Mouse (Mus musculus) kidney, postnatal 0 days (tissue): ENCODE measurements around the gene Kel. TPM values are rescaled to one million over a fixed set of nuclear protein-coding genes. Genes with fewer than 3 reads are reported as not detected.

Experiments used
- ATAC-seq: fragments of 200-750 bp; cut with Nextera tagmentation; replicated peaks from 2 replicates; pipeline ENCODE4 v1.8.0; 2017; ENCODE audit warnings: low read depth, moderate number of reproducible peaks, moderate TSS enrichment, moderate library complexity; ENCODE audit not compliant: low FRiP score
- DNase-seq: peaks from one replicate; pipeline ENCODE4 v3.0.0-alpha.2; 2016; ENCODE audit warnings: low spot score
- H3K27ac ChIP-seq: fragments of 300-500 bp; sonication (generic); 2 replicates; pipeline ENCODE4 v1.5.1; 2014; ENCODE audit warnings: mild to moderate bottlenecking
- H3K27me3 ChIP-seq: fragments of 300-500 bp; sonication (generic); 2 replicates; pipeline ENCODE4 v1.6.1; 2014; ENCODE audit warnings: low read length, mixed read lengths; ENCODE audit not compliant: insufficient read depth
- H3K36me3 ChIP-seq: fragments of 300-500 bp; sonication (generic); 2 replicates; pipeline ENCODE4 v1.6.1; 2014; ENCODE audit warnings: low read length, mixed read lengths; ENCODE audit not compliant: insufficient read depth
- H3K4me1 ChIP-seq: fragments of 300-500 bp; sonication (generic); replicated peaks from 2 replicates; pipeline ENCODE4 v1.6.1; 2014; ENCODE audit warnings: antibody characterized with exemption, low read length, mixed read lengths; ENCODE audit not compliant: insufficient read depth
- H3K4me2 ChIP-seq: fragments of 300-500 bp; sonication (generic); 2 replicates; pipeline ENCODE4 v1.6.1; 2014; ENCODE audit warnings: mild to moderate bottlenecking, low read length, moderate library complexity, mixed read lengths
- H3K4me3 ChIP-seq: fragments of 300-500 bp; sonication (generic); replicated peaks from 2 replicates; pipeline ENCODE4 v1.5.1; 2014; ENCODE audit warnings: low read depth, low read length
- H3K9ac ChIP-seq: fragments of 300-500 bp; sonication (generic); 2 replicates; pipeline ENCODE4 v1.6.1; 2014; ENCODE audit warnings: low read depth, low read length
- H3K9me3 ChIP-seq: fragments of 300-500 bp; sonication (generic); replicated peaks from 2 replicates; pipeline ENCODE4 v1.6.1; 2016; ENCODE audit warnings: low read length, inconsistent platforms, mixed read lengths
- CTCF ChIP-seq: IDR thresholded peaks from 2 replicates; pipeline ENCODE4 v1.5.1; 2016; ENCODE audit warnings: antibody characterized with exemption, low read depth, mild to moderate bottlenecking, moderate library complexity
- WGBS: fragments of 180-500 bp; shearing (Covaris S2); extraction: QIAGEN DNeasy Blood & Tissue Kit; methylation state at CpG from one replicate; pipeline ENCODE4 v1.1.7; 2014; 5-methylcytosine and 5-hydroxymethylcytosine counted together
- polyA plus RNA-seq: library from polyadenylated mRNA; unstranded; fragments of >200 nt; fragmentation: Nextera tagmentation; extraction: Ambion mirVana; gene quantifications from 2 replicates; pipeline ENCODE4 v1.2.1, GENCODE M21; 2015

Kel gene
- polyA plus RNA-seq, 1 experiment from 2014 or later, result 3.0 TPM

DNA sequence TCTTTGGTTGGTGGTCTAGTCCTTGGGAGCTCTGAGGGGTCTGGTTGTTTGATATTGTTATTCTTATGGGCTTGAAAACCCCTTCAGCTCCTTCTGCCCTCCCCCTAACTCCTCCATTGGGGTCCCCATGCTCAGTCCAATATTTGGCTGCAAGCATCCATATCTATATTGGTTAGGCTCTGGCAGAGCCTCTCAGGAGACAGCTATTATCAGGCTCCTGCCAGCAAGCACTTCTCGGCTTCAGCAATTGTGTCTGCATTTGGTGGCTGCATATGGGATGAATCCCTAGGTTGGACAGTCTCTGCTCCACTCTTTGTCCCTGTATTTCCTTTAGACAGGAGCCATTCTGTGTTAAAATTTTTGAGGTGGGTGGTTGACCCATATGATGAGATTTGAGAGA lies 6.1 kb upstream of the Kel start:
- Histone ChIP-seq H3K4me3 (no peak overlapping the region), H3K4me1 (no peaks in the 10 kb centered on the region), H3K9me3 (no peaks in the 10 kb centered on the region), H3K27ac (no peak overlapping the region), H3K9ac (no peak overlapping the region), H3K4me2 (no peak overlapping the region), H3K27me3 (no peaks in the 10 kb centered on the region), H3K36me3 (no peaks in the 10 kb centered on the region)
- no peak for DNase-seq
- no peak for TF ChIP-seq CTCF
- 84% methylated on average over 1 of the region's 1 CpGs for WGBS
- ATAC-seq, result no peak

- H3K27ac ChIP-seq, result no peak overlapping the region
- H3K9me3 ChIP-seq, result no peaks in the 10 kb centered on the region
- no peak overlapping the region for H3K9ac ChIP-seq
- H3K4me2 ChIP-seq, result no peak overlapping the region
- no peak for TF ChIP-seq CTCF
- ATAC-seq (no peak), DNase-seq (no peak)
- no peaks in the 10 kb centered on the region for H3K36me3 ChIP-seq
- WGBS, result 93% methylated on average over 7 of the region's 7 CpGs
- no peaks in the 10 kb centered on the region for H3K27me3 ChIP-seq
- H3K4me3 ChIP-seq, result no peak overlapping the region
- H3K4me1 ChIP-seq, result no peaks in the 10 kb centered on the region
These were observed 2.1 kb upstream of the Kel start for GRCm38 (mm10) chr6:41706275-41706674.

DNA sequence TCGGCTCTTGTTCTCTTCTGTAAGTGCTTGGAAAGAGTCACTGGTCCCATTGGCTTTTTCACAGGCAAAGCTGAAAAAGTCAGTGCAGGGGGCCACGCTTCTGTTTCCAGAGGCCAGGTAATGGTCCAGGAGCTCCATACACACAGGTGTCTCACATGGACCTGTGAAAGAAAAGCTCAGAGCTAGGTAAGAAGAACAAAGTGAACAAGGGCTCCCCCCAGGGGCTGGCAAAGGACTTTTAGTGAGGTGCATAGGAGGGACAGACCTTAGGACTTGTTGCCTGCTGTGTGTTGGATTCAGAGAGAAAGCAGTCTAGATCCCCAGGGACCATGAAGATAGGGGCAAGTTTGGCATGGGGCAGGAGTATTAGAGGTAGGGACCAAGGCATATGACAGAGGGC lies 1.2 kb downstream of the Kel start:
- Histone ChIP-seq H3K4me3 (no peak overlapping the region), H3K9me3 (no peaks in the 10 kb centered on the region), H3K9ac (no peak overlapping the region), H3K36me3 (no peaks in the 10 kb centered on the region), H3K4me2 (no peak overlapping the region), H3K27ac (no peak overlapping the region), H3K27me3 (no peaks in the 10 kb centered on the region), H3K4me1 (no peaks in the 10 kb centered on the region)
- WGBS, result 65% methylated on average over 2 of the region's 2 CpGs
- DNase-seq, result no peak
- peak; percentile 46; the same call in 1 of the 2 replicates for TF ChIP-seq CTCF
- ATAC-seq, result 0 out of 2 replicates have a peak, but pooled peaks have one; percentile 36

DNA sequence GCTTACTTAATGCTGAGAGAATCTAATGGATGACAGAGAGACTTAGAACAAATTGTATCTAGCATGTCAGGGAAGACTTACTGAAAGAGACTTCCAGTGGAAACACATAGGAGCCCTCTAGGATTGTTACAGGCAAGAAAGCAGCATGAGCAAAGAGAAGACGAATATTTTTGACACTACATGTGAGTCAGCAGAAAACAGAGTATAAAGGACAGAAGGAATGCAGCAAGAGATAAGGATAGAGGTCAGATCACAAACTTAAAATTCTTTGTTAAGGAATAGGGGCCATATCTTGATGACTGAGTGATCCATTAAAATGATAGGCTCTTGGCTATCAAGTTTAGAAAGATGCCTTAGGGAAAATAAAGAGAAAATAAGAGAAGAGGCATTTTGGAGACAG lies 2.9 kb downstream of the Kel start:
- Histone ChIP-seq H3K27ac (no peak overlapping the region), H3K27me3 (no peaks in the 10 kb centered on the region), H3K4me1 (no peaks in the 10 kb centered on the region), H3K9me3 (no peaks in the 10 kb centered on the region), H3K4me2 (no peak overlapping the region), H3K4me3 (no peak overlapping the region), H3K36me3 (no peaks in the 10 kb centered on the region), H3K9ac (no peak overlapping the region)
- WGBS, result 87% methylated on average over 1 of the region's 1 CpGs
- no peak for TF ChIP-seq CTCF
- DNase-seq (no peak), ATAC-seq (no peak)

GRCm38 (mm10) chr6:41694407-41694806 lies 9.7 kb downstream of the Kel start:
- Histone ChIP-seq H3K36me3 (no peaks in the 10 kb centered on the region), H3K9me3 (no peaks in the 10 kb centered on the region), H3K27me3 (no peaks in the 10 kb centered on the region), H3K9ac (no peak overlapping the region), H3K4me1 (no peaks in the 10 kb centered on the region), H3K27ac (no peak overlapping the region), H3K4me3 (no peak overlapping the region), H3K4me2 (no peak overlapping the region)
- DNase-seq, result no peak
- ATAC-seq, result no peak
- TF ChIP-seq CTCF, result no peak
- WGBS, result 66% methylated on average over 1 of the region's 1 CpGs

DNA sequence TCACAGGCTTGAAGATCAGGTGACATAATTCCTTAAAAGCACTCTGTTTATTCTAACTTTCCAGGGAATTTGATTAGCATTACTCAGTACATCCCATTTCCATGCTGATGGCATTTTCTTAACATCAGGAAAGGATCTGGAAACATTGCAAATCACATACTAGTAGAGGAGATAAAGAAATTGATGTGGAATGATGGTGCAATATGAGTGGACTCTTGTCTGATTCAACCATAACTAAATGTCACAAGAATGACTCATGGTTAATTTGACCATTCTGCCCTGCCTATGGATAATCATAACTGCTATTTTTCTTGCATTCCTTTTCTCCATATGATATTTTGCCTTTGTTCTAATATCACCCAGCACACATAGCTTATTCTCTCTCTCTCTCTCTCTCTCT lies 11.9 kb downstream of the Kel start:
- Histone ChIP-seq H3K27me3 (no peaks in the 10 kb centered on the region), H3K9ac (no peak overlapping the region), H3K4me2 (no peak overlapping the region), H3K27ac (no peak overlapping the region), H3K4me1 (no peaks in the 10 kb centered on the region), H3K36me3 (no peaks in the 10 kb centered on the region), H3K4me3 (no peak overlapping the region), H3K9me3 (no peaks in the 10 kb centered on the region)
- no peak for TF ChIP-seq CTCF
- ATAC-seq (no peak), DNase-seq (no peak)

GRCm38 (mm10) chr6:41685596-41685995 lies 18.5 kb downstream of the Kel start:
- Histone ChIP-seq H3K27me3 (no peaks in the 10 kb centered on the region), H3K4me3 (no peak overlapping the region), H3K36me3 (no peaks in the 10 kb centered on the region), H3K4me2 (no peak overlapping the region), H3K4me1 (no peaks in the 10 kb centered on the region), H3K9ac (no peak overlapping the region), H3K27ac (no peak overlapping the region), H3K9me3 (no peaks in the 10 kb centered on the region)
- no peak for TF ChIP-seq CTCF
- no peak for DNase-seq
- ATAC-seq, result no peak
- WGBS, result 69% methylated on average over 3 of the region's 3 CpGs
